Mouse (Mus musculus) activated CD4-positive, CD25-positive, alpha-beta regulatory T cell, adult 4 months (primary cell): Measurements from ENCODE around the gene Setd1b. TPM values are rescaled to one million over a fixed set of nuclear protein-coding genes. Genes with fewer than 3 reads are reported as not detected.

Experiments
- ATAC-seq: one replicate; pipeline ENCODE4 v1.8.0; 2017
- polyA plus RNA-seq, 2 experiments: library from polyadenylated mRNA; unstranded; fragments of 100-300 nt; shearing (Covaris generic); gene quantifications; one replicate each; pipeline ENCODE4 v1.2.1; 2017

Setd1b gene
- polyA plus RNA-seq: 10 to 100 TPM; 12.5 to 12.9 TPM

DNA sequence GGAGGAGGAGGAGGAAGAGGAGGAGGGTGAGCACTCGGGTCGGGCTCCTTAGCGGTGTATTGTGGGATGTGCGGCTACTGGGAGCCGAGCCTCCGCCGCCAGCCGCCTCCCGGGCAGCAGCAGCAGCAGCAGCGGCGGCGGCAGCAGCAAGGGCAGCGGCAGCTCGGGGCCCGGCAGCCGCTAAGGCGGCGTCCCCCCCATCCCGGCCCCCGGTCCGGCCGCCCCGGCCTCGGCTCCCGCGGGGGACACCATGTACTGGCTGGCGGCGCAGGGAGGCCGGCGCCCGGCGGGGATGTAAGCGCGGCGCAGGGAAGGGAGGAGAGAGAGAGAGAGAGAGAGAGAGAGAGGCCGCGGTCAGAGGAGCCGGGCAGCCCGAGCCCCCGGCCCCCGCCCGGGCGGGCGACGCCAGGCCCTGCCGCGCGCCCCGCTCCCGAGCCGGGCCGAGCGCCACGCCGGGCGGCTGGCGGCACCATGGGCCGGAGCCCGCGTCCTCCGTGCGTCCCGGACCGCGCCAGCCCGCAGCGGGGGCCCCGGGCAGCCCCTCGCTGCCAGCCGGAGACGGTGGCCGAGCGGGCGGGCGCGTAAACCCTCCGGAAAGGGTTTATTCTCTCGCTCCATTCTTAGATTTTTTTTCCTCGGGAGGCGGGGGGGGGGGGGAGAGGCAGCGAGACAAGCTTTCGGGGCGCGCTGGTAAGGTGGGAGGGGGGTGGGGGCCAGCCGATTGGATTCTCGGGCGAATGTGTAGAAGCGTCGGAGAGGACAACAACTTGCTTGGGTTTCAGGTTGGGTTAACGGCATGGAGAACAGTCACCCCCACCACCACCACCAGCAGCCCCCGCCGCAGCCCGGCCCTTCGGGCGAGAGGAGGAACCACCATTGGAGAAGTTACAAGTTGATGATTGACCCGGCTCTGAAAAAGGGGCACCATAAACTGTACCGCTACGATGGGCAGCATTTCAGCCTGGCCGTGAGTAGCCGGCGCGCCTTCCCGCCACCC is at the start of gene Setd1b:
Setd1b (plus strand) TSS at position 33 of the 997 bp plus-strand sequence.
- ATAC-seq: no peak

DNA sequence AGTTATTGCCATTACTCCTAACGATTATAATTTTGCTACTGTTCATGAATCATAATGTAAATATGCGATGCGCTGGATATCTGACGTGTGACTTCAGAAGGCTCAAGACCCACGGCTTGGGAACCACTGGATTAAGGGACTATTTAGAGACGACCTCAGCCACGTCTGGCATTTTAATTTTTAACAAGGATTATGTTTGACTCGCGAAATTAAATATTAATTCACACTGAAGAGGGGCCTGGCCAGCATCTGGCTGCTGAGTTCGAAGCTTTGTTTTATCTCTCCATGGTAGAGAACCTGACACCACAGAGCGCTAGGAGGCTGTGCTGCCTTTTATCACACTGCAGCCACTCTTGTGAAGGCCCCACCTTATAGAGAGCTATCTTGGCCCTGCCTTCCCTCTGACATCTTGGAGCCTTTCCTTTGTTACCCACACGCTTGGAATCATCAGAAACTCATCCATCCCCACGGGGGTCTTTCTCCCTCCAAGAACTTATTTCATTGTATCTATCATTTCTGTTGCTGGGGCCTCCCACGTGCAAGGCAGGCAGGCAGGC is 48.8 kb upstream of the Setd1b start:
- no peak for ATAC-seq

DNA sequence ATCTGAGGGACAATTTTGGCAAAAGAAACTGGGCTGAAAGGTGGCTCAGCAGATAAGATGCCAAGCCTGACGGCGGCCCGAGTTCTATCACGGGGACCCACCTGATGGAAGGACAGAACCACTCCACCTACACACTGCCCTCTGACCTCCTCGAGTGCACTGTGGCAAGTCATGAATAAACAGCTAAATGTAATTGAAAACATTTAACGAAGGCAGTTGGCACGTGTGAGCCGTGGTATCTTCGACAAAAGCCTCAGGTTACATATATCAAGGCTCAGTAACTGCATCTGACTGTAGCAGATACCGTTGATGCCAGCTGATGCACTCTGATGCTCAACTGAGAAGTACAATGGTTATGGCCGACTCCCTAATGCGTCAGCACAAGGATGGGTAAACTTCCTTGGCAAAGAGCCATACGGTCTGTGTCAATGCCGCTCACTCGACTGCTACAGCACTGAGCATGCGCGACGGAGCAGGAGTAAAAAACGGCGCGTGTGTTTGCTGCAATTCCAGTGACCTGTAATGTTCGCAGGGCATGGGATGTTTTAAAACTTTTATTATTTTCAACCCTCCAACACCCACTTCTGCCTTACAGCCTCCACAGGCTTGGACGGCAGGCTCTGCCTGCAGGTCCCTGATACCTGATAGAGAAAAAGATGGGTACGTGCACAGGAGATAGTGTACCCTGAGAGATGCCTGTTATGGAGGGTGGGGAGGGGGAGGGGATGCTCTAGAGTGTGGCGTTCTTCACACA is 47.6 kb upstream of the Setd1b start:
- no peak for ATAC-seq

DNA sequence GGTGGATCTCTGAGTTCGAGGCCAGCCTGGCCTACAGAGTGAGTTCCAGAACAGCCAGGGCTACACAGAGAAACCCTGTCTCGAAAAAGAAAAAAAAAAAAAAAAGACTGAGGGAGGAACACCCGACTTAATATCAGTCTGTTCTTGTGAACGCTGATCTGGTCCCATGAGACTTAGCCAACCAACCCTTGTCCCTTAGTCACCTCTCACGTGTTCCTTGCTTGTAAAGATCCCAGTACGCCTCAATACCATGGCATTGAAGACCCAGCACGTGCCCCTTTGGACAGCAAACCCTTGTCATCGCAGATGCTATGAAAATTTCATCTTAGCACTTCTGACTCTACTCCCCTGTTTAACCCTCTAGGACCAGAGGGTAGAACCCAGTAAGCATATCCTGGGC is 45.7 kb upstream of the Setd1b start:
- no peak for ATAC-seq

DNA sequence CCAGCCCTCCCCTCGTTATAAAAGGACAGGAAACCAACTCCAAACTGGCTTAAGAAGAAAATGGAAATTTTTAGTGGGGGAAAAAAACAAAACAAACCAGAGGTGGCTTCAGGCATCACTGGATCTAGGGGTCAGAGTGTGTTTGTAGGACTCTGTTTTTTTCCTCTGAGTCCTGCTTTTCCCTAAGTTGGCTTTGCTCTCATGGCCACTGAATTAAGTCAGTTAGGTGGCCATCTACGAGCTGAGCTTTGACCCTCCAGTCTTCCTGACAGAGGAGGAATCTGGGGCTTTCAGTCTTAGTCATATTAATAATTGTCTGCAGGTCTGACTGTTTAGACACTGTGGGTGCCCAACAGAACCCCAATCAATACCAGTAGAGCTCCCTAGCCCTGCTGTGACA is 43.5 kb upstream of the Setd1b start:
- no peak for ATAC-seq

DNA sequence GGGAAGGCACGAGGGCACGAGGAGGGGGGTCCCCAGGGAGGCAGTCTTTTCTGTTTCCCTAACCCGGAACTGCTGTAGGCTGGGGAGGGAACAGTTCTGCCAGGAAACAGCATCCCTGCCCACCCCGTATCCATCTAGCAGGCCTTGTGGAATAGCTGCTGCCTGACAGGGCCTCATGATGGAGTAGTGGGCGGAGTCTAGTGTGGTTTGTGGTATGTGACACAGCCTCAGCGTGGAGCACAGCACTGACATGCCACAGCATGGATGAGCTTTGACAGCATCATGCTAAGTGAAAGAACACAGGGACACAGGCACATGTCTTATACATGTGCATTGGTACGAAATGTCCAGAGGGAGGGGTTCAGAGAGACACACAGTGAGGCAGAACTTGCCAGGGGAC is 39.6 kb upstream of the Setd1b start:
- no peak for ATAC-seq

DNA sequence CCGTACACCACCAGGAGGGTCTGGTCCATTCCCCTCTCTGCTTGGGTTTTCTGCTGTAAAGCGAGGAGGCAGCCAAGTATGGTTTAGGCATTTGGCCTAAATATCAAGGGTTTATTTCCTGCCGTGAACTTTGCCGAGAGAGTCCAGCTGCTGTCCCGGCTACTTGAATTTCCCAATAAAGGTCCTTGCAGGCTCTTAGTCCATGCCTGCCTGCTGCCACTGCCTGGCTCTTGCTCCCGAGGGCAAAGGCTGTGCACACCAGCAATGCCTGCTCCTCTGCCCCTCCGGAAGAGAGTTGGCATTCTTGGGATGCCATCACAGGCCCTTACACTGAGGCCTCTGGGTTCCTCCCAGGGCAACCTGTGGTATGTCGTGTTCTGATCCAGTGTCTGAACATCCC is 38.4 kb upstream of the Setd1b start:
- no peak for ATAC-seq

DNA sequence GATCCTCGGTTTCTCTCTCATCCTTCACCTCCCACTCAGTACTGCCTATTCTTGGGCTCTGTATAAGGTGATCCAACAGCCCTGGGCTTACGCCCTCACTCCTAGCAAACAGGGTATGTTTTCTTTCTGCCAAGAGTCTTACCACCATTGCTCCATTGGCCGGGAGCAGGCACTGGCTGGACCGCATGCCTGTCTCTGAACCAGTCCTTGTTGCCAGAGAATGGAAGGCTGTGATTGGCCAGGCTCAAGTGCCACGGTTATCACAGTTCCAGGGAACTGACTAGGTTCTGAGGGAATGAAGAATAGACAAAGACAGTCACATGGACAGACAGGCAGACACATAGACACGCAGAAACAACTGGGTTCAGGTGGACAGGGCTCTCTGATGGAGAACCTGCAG is 37.2 kb upstream of the Setd1b start:
- ATAC-seq: no peak

DNA sequence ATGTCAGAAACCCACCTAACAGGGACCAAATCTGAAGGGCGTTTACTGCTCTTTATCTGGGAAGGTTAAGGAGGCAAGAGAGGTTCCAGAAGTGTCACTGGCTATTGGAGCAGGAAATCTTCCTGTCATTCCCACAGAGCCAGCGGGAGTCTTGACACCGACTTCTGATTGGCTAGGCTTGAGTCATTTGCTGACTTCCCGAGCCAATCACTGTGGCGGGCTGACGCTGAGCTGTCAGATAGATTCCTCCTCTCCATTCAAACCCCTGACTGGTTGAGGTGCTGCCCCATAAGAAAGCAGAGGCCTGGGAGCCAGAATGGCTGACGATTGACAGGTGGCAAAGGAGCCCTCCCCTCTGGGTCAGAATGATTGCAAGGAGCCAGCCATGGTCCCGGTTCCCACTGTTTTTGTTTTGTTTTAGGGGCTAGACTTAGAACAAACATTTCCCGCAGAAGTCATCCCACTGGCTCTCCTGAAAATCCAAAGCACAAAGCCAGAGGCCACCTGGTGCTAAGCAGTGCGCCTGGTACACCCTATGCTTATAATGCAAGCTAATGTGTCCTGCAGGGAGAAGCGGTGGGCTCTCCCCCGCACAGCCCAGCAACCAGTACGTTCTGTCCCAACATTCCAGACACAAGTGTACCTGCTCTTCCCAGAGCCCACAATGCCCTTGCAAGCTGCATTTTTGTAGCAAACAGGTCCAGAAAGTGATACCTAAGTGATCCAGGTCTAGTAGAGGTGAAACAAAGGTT is 32.4 kb upstream of the Setd1b start:
- ATAC-seq: no peak

DNA sequence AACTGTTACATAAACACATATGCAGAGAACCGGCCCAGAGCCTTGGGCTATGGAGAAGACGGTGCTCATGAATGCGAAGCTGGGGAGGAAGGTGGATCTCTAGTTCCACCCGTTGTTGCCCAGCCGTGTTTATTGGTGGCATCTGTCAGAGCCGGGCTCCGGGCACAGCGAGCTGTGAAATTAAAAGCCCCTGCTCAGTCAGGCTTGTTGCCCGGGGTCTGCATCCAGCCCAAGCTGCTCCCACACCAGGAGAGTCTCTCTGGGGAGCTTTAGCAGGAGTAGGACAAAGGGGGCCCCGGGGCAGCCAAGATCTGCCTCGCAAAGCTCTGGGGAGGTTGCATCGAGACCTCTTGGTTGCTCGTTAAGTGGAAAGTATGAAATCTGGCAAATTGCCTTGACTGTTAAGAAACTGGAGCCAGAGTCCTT is 31.7 kb upstream of the Setd1b start:
- ATAC-seq: no peak

DNA sequence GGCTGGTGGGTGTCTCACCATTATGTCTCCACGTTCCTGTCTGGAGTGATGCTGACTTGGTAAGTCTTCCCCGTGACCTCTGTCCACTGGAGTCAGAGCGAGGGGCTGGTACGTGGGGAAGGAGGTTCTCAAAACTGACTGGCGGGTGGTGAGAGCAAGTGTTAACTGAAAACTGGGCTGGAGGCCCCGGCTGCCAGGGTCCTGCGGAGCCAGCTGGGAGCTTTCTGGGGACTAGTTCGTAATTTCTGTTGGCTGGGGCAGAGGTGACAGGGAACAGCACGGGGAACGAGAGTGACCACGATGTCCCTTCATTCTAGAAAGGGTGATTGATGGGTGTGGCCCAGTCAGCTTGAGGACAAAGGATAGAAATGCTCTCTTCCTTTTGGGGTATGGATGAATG is 27.9 kb upstream of the Setd1b start:
- no peak for ATAC-seq

DNA sequence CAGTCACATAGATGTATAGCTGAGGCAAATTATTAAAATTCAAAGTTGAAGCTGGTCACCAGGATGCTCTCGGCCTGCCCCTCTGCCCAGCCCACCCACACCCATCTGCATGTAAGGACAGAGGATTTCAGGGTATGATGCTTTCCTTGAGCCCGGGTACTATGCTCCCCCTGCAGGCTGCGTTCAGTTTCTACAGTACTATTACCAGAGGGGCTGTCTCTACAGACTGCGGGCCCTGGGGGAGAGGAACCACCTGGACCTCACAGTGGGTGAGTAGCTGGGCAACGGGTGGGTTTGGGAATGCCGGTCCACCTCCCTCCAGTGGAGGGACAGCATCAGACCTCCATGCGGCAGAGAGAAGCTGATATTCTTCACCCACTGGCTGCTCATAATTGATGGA is 27.1 kb upstream of the Setd1b start:
- ATAC-seq: no peak

DNA sequence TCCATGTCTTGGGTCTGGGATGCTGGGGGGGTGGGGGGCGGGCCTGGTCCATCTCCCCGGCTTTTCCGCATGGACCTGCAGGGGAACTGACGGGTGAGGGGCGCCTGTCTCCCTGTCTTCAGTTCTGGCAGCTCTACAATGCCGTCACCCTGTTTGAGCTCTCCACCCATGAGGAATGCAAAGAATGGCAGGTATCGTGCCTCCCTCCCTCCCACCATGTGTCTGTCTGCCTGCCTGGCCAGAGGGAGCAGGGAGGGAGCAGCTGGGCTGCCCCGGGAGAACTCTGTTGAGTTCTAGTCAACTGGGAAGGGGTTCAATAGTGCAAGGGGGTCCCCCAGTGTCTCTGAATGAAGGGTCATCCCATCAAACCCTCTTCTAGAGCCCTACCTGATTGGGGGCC is 25.9 kb upstream of the Setd1b start:
- ATAC-seq: no peak

DNA sequence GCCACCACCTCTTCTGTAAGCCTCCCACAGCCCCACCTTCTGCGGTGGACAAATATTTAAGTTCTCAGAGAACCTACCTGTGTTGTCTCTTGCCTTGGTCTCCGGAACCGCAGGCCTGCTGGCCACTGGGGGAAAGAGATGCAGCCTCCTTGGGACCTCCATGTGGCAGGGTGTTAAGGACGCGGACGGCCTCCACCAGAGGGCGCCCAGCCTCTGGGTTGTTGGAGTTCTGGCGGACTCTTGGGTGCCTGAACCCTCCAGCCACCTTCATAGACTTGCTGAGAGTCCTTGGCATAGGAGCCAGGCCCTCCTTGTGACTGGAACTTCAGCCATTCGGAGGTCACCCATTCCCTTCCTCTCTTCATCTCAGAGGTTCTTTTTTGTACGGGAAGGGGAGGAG is 24.7 kb upstream of the Setd1b start:
- no peak for ATAC-seq

DNA sequence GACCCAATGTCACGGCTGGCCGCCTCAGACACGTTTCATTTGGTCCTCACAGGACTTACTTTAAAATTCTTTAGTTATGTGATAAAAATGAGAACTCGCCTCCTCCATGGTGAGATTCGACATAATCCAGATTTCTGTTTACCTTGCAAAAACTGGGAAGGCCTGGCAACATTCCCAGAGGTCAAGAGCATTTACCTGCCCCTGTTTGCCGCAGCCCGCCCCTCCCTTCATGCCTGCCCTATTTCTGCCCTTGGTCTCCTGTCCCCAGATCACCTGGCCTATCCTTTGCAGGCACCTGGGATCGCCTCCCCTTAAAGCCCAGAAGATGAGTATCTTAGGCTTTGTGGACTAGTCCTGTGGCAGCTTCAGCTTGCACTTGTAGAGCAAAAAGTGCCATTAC is 24.2 kb upstream of the Setd1b start:
- no peak for ATAC-seq

DNA sequence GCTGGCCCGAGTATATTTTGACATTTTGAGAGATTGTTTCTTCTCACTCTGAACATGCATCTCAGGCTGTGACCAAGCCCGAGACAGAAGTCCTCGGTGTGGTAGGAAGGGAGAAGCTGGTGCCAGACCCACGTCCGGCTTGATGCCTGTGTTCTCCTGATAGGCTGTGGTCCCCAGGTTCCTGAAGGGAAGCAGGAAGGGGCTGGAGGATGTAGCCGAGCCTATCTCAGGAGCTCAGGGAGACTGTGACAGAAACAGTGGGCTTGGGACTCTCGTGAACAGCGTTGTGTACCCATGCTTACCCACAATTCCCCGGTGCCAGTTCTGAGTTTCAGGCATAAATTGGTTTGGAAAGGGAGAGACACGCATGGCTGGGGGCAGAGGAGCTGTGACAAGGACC is 23.2 kb upstream of the Setd1b start:
- ATAC-seq: no peak

DNA sequence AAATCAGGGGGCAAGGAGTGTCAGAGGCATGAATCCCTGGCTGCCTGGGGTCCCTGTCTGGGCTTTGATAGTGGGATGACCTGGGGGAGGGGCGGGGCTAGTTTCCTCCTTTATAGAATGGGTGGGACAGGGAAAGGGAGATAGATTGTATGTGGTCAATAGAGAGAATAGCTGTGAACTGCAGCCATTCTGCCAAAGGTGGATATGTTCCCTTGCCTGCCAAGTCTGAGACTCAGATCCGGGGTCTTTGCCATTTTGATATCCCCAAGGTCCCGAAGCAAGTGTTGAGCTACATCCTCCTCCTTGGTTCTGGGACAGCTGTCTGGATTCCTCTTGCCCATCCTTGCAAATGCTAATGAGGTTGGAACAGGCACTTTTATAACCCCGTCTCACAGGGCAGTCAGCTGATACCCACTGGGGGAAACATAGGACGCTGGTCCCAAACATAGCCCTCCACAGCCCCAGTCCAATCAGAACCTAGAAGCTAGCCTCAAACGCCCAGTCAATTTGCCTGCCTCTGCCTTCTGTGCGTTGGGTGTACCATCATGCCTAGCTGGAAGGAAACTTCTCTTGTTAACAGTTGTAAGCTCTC is 21.3 kb upstream of the Setd1b start:
- no peak for ATAC-seq

DNA sequence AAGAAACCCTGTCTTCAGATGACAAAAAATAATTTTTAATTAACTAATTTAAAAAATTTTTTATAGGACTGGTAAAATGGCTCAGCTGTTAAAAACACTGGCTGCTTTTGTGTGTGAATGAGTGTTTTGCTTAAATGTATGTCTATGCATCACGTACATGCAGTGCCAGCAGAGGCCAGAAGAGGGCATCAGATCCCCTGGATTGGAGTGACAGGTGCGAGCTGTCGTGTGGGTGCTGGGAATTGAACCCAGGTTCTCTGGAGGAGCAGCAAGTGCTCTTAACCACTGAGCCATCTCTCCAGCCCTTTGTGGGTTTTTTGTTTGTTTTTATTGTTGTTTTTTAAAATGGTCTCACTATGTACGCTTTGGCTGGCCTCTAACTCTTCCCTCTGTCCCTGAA is 19.8 kb upstream of the Setd1b start:
- ATAC-seq: no peak

DNA sequence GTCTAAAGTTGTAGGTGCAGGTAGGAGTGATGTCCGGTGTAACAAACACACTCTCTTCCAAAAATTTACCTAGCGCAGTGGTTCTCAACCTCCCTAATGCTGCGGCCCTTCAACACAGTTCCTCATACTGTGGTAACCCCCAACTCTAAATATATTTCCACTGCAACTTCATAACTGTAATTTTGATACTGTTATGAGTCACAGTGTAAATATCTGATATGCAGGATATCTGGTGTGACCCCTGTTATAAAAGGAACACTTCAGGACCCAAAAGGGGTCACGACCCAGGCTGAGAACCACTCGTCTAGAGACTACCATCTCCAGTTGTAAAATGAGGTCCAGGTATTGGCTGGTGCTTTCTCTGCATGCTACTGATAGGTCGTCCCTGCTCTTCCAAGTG is 16.9 kb upstream of the Setd1b start:
- no peak for ATAC-seq

DNA sequence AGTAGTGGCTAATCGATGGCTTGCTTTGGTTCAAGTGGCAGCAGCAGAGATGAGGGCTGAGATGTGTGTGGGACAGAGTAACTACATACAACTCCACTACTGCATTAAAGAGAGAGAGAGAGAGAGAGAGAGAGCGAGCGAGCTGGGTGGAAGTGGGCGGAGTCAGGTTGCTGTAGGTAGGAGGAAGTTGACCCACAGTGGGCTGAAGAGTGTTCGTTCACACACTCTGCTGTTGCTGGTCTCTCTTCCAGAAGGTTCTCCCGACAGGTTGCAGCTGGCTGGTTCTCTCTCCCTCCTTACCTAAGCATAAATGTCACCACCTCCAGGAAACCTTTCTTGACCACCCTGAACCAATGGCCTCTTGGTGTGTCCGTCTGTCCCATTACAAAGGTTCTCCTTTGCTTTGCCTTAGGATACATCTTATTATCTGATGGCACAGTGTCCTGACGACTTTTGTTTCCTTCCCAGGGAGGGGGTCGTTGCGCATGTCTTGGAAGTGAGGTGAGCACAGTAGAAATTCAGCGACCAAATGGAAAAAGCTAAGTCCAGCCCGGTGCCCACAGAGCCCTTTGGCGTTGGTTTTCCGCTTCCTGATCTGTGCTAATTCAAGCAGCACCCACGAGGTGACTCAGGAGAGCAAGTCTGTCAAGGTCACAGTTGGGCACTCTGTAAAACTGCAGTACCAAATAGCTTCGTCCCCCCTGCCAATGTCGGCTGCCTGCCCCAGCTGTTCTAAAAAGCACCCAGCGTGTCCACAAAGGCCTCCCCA is 16.2 kb upstream of the Setd1b start:
- peak; percentile 18 for ATAC-seq

DNA sequence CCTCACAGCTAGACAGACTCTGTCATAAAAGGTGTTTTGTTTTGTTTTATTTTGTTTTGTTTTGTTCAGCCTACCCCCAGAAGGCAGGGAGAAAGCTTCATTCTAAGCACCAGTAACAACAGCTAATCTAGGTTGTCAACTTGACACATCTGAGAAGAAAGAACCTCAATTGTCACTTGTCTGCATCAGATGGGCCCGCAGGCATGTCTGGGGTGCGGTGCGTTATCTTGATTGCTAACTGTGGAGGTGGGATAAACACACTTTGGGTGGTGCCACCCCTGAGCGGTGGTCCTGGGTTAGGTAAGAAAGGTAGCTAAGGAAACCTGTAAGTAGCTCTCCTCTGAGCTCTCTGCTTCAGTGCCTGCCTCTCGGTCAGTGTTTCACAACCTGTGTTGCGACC is 15.0 kb upstream of the Setd1b start:
- ATAC-seq: no peak
